Mouse (Mus musculus) limb, embryonic 14.5 days (tissue): Measurements from ENCODE around the gene Apol8. TPM values are rescaled to one million over a fixed set of nuclear protein-coding genes. Genes with fewer than 3 reads are reported as not detected.

Experiments
- ATAC-seq: fragments of 200-750 bp; cut with Nextera tagmentation; 2 replicates; pipeline ENCODE4 v1.8.0; 2017; ENCODE audit warnings: low read depth, moderate number of reproducible peaks, moderate TSS enrichment; ENCODE audit not compliant: low FRiP score
- DNase-seq: peaks from one replicate; pipeline ENCODE4 v3.0.0-alpha.2; 2015; ENCODE audit warnings: low spot score
- H3K27ac ChIP-seq: fragments of 300-500 bp; sonication (generic); replicated peaks from 2 replicates; pipeline ENCODE4 v1.5.1; 2014; ENCODE audit warnings: low read depth, mild to moderate bottlenecking, low read length, moderate library complexity, mixed read lengths
- H3K27me3 ChIP-seq: fragments of 300-500 bp; sonication (generic); 2 replicates; pipeline ENCODE4 v1.6.1; 2014; ENCODE audit warnings: low read length, mixed read lengths; ENCODE audit not compliant: control insufficient read depth, insufficient read depth
- H3K36me3 ChIP-seq: fragments of 300-500 bp; sonication (generic); 2 replicates; pipeline ENCODE4 v1.6.1; 2014; ENCODE audit warnings: mild to moderate bottlenecking, low read length, moderate library complexity, mixed read lengths; ENCODE audit not compliant: control insufficient read depth, insufficient read depth
- H3K4me1 ChIP-seq: fragments of 300-500 bp; sonication (generic); 2 replicates; pipeline ENCODE4 v1.6.1; 2014; ENCODE audit warnings: antibody characterized with exemption, low read length, mixed read lengths; ENCODE audit not compliant: control insufficient read depth, insufficient read depth
- H3K4me2 ChIP-seq: fragments of 300-500 bp; sonication (generic); replicated peaks from 2 replicates; pipeline ENCODE4 v1.6.1; 2014; ENCODE audit warnings: low read depth, mild to moderate bottlenecking, low read length, moderate library complexity; ENCODE audit not compliant: severe bottlenecking
- H3K4me3 ChIP-seq: fragments of 300-500 bp; sonication (generic); replicated peaks from 2 replicates; pipeline ENCODE4 v1.5.1; 2014; ENCODE audit warnings: low read length
- H3K9ac ChIP-seq: fragments of 300-500 bp; sonication (generic); 2 replicates; pipeline ENCODE4 v1.6.1; 2014; ENCODE audit warnings: mild to moderate bottlenecking, low read depth, low read length, moderate library complexity; ENCODE audit not compliant: severe bottlenecking
- H3K9me3 ChIP-seq: fragments of 300-500 bp; sonication (generic); 2 replicates; pipeline ENCODE4 v1.6.1; 2016; ENCODE audit warnings: low read length; ENCODE audit not compliant: control insufficient read depth
- POLR2A ChIP-seq: fragments of 200-500 bp; IDR thresholded peaks from 2 replicates; pipeline ENCODE4 v1.8.0; 2012; ENCODE audit warnings: inconsistent platforms, mild to moderate bottlenecking, moderate library complexity, borderline replicate concordance; ENCODE audit not compliant: insufficient read depth, insufficient read length; ENCODE audit errors: extremely low read depth
- WGBS: fragments of 180-500 bp; shearing (Covaris S2); extraction: QIAGEN DNeasy Blood & Tissue Kit; methylation state at CpG from one replicate; pipeline ENCODE4 v1.1.7; 2014; 5-methylcytosine and 5-hydroxymethylcytosine counted together
- polyA plus RNA-seq, 2 experiments: library from polyadenylated mRNA; depleted of rRNA in 1 of 2; stranded (reverse) in 1 of 2; unstranded in 1 of 2; fragments of >200 nt; fragmentation: Nextera tagmentation in 1 of 2; extraction: Ambion mirVana in 1 of 2; gene quantifications; 2 replicates each; pipeline versions ENCODE4 v1.2.1 to v1.2.3; 2012 to 2014

Apol8 gene
- polyA plus RNA-seq, 2 experiments, result 0.14 TPM; not detected in 1

DNA sequence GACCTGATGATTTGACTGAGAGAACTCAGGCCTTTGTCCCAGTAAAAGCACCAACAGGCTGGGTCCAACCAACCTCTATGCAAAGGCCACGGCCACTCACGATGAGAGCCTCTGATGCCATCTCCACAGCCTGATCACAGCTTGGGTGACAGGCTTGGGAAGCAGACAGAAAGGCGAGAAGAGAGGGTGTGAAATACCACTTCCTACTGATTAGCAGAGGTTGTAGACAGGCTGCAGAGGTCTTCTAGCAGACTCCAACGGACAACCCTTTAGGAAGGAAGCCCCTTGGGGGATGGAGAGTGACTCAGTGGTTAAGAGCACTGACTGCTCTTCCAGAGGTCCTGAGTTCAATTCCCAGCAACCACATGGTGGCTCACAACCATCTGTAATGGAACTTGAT, 44.4 kb upstream of the Apol8 start:
- Histone ChIP-seq H3K4me2 (no peak overlapping the region), H3K27ac (peak overlapping the region; percentile 50; the same call in 1 of the 2 replicates), H3K4me1 (peaks cover 46% of the 10 kb centered on the region), H3K9me3 (no peaks in the 10 kb centered on the region), H3K36me3 (peaks cover 50% of the 10 kb centered on the region), H3K4me3 (no peak overlapping the region), H3K9ac (no peak overlapping the region), H3K27me3 (no peaks in the 10 kb centered on the region)
- ATAC-seq (no peak), DNase-seq (no peak)
- 47% methylated on average over 4 of the region's 4 CpGs for WGBS
- TF ChIP-seq POLR2A, result no peak

DNA sequence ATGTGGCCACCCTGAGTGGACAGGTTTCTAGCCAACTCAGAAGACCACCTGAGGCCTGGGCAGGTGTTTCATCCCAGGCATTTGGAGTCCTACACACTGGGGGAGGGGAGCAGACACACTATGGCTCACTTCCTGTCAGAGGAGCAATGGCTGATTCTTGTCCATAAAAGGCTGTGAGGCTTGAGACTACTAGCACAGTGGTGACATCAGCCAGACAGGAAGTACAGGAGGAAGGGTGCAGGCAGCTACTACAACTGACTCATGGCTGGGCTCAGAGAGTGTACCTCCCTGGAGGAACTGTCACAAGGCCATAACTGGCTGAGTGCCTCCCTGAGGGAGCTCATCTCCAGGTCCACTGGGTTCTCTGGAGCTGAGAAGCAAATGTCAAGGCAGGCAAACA, 43.7 kb upstream of the Apol8 start:
- DNase-seq (peak; percentile 24), ATAC-seq (no peak)
- no peak overlapping the region for H3K4me3 ChIP-seq
- H3K4me1 ChIP-seq, result peaks cover 46% of the 10 kb centered on the region
- H3K27ac ChIP-seq, result peak overlapping the region; percentile 50
- H3K4me2 ChIP-seq, result no peak overlapping the region
- H3K9me3 ChIP-seq, result no peaks in the 10 kb centered on the region
- H3K27me3 ChIP-seq, result no peaks in the 10 kb centered on the region
- peaks cover 50% of the 10 kb centered on the region for H3K36me3 ChIP-seq
- no peak for TF ChIP-seq POLR2A
- H3K9ac ChIP-seq, result no peak overlapping the region

DNA sequence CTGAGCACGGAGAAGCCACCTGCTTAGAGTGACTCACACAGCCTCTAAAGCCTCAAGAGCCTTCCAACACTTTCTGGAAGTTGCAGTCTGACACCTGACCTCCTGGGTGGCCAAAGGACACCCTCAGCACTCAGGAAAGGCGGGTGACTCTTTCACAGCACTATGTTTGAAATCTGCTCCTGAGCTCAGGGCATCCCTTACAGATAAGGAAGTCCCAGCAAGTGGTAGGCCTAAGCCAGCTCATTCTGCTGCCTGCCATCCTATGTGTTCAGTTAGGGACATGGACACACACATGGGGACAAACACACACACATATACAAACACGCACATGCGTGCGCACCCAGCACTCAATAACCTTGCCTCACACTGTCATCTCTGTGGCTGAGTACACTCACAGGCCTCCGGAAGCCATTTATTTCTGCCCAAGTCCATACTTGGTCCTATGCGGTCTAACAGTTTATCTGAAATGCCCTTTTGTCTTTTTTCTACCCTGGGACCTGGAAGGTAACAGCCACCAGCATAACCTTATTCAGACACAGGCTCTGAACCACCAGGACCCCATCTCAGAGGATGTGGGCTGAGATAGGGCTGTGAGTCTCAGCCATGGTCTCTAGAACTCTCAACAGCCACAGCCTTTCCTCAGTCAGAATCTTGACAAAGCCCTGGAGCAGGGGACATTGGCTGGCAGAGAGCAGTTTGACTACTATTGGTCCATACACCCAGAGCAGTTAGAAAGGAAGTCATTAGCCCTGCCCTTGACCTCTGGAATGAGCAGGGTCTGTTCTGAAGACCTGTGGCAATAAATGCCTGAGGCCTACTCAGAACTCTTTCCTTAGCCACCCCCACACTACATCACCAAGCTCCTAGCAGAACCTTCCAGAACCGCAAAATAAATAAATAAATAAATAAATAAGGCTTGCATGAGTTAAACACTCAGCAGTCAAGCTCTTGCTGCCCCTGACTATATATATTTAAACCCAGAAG, 43.0 kb upstream of the Apol8 start:
- no peak overlapping the region for H3K9ac ChIP-seq
- 80% methylated on average over 8 of the region's 8 CpGs for WGBS
- H3K4me3 ChIP-seq, result no peak overlapping the region
- no peaks in the 10 kb centered on the region for H3K27me3 ChIP-seq
- peaks cover 53% of the 10 kb centered on the region for H3K36me3 ChIP-seq
- H3K4me1 ChIP-seq, result peaks cover 47% of the 10 kb centered on the region
- H3K4me2 ChIP-seq, result no peak overlapping the region
- no peak for TF ChIP-seq POLR2A
- DNase-seq, result no peak
- ATAC-seq, result no peak
- H3K27ac ChIP-seq, result peak overlapping the region; percentile 79
- H3K9me3 ChIP-seq, result no peaks in the 10 kb centered on the region

DNA sequence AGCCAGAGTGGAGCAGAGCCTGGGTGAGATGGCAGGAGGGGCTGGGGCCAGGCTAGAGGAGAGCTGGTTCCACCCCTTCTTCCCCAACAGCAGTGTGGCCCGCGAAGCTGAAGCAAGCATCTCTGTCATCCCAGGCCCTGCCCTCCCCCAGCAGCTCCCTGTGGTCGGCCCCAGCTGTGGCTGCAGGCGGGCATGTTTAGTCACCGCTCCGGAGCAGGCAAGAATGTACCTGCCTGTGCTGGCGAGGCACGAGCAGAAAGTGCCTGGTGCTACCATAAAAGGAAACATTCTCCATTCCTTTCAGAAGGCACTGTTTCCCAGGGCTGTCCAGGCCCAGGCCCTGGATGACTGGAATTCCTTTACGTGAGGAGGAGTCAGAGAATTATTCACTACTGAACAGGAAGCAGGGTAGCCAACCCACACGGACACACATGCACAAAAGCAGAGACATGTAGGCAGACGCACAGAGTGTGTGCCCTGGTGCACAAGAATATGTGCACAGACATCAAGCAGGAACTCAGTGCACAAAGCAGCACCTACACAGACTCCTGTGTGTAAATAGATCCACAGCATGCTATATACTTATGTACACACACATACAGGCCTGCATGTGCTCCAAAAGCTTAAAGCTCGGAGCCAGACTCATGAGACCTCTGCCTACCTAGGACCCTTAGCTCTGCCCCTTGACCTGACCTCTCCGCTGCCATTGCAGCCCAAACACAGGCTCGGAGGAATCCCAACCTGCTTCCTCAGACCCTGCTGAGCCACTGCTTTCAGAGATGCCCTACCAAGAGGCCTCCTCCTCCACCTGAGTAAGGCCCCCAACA, 42.1 kb upstream of the Apol8 start:
- WGBS, result 14% methylated on average over 14 of the region's 14 CpGs
- ATAC-seq, result peak; percentile 82
- no peak for TF ChIP-seq POLR2A
- Histone ChIP-seq H3K4me2 (peak overlapping the region; percentile 16; the same call in 1 of the 2 replicates), H3K4me1 (peaks cover 43% of the 10 kb centered on the region), H3K9ac (0 out of 2 replicates have a peak overlapping the region, but pooled peaks have one; percentile 25), H3K36me3 (peaks cover 54% of the 10 kb centered on the region), H3K9me3 (no peaks in the 10 kb centered on the region), H3K4me3 (no peak overlapping the region), H3K27ac (peak overlapping the region; percentile 79), H3K27me3 (no peaks in the 10 kb centered on the region)
- DNase-seq, result peak; percentile 74
